Mouse (Mus musculus): ENCODE results near the gene Rpp25. TPM values are rescaled to one million over a fixed set of nuclear protein-coding genes. Genes with fewer than 3 reads are reported as not detected.
A peak's percentile ranks its signal among the peaks of the same experiment; 100 is the strongest.

The Rpp25 gene
- total RNA-seq, 2 experiments from 2014 or later: not detected

DNA sequence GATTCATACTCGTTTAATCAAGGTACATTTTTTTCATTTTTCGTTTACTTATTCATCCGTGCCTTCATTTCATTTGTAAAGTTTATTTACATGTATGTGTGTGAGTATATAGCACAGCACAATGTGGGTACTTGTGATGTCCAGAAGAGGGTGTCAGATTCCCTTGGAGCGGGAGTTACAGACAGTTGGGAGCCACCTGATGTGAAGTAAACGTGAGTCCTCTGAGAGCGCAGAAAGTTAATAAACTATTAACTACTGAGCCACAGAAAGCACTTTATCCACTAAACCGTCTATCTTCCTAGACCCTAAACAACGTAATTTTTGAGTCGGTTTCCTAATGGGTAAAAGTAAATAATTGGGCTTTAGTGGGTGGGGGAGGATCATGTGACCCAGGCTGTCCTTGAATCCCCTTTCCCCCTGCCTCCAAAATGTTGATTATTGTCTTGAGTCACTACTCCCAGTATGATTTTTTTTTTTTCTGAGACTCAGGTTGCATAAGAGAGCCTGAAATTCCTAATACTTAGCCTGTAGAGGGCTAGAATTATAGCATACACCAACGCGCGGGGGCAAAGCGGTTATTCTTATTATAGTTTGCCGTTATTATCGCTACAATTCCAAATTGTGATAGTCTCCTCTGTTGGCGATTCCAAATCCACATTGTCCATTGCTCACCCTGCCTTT is 16.7 kb downstream of the Rpp25 start:
- ATAC-seq (replicated peaks; ENCODE audit: low FRiP score, poor library complexity, severe bottlenecking): peak; percentile 9; the same call in 1 of the 2 replicates

DNA sequence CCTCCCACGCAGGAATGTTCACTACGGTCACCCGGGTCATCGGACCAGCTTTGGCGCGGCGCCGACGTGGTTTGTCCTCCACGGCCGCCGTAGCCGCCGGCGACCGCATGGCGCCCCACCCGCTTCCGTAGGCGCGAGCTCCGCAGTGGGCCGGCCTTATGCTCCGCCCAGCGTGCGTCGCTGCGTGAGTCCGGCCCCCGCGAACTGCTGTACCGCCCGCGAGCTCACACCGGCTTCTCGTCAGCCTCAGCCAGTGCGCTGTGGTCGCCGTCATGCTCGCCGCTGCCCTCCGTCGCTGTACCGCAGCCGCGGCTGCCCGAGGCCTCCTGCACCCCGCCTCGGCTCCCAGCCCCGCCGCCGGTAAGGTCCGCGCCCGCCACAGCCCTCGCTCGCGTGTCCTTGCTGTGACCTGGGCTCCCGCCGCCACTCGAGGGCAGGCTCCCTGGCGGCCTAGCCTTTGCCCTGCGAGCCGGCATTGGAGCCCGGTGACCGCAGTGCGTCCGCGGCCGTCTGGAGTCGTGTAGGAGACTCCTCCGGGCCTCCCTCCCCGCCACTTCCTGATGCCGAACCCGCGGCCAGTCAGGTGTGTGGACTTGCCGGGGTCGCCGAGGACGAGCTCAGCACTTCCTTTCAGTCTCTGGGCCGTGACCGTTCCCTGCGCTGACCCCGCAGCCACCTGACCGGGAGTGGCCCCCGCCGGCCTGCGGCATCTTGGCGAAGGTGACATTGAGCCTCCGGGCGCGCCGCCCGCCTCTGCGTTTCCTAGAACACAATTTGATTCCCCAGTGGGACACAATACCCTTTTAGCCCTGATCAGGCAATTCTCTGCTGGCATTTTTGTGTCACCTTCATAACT is 17.5 kb downstream of the Rpp25 start, which contains the start of gene Cox5a:
Gene Cox5a, plus strand, starts transcription at position 219 of the 856 bp plus-strand sequence.
- ATAC-seq (replicated peaks; ENCODE audit: low FRiP score, poor library complexity, severe bottlenecking): peak; percentile 91

DNA sequence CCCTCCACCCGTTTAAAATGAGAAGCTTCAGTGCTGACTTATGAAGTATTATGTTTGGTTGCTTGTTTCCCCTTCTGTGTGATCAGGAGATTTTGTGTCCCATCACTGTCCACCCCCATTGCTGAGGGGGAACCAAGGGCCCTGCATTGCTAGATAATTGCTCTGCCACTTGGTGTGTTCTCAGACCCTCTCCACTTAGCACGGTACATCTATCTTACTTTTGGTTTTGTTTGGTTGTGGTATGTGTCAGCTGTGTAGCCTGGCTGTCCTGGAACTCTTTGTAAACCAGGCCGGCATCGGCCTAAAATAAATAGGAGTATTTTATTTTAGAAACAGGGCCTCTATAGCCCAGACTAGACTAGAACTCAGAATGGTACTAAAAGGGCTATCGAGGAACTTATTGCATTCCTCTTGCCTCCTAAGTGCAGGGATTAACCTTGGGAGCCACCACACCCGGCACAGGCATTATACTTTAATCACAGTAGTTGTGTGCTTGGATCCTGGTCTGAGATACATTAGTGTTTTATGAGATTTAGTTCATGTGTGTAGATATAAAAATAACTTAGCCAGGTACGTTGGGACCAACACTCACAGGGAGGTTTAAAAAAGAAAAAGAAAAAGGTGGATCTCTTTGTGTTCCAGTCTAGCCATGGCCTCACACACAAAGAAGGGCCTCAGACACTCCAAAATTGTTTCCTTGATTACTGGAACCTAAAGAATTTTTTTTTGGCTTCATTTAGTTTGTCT is 18.5 kb downstream of the Rpp25 start:
- no peak for ATAC-seq (replicated peaks; ENCODE audit: low FRiP score, poor library complexity, severe bottlenecking)

DNA sequence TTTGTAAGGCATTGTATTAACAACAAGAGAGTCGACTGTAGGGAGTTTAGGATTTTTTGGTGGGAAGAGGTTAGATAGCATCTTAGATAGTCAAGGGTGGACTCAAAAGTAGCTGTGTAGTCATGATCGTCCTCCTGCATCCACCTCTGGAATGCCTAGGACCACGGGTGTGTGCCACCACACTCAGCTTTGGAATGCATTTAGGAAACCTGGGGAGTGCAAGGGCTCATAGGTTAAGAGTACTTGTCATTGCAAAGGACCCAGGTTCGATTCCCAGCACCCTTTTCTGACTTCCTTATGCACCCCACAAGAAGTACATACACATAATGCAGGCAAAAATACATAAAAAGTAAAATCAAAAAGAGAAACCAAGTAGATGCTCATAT is 19.0 kb downstream of the Rpp25 start:
- no peak for ATAC-seq (replicated peaks; ENCODE audit: low FRiP score, poor library complexity, severe bottlenecking)

DNA sequence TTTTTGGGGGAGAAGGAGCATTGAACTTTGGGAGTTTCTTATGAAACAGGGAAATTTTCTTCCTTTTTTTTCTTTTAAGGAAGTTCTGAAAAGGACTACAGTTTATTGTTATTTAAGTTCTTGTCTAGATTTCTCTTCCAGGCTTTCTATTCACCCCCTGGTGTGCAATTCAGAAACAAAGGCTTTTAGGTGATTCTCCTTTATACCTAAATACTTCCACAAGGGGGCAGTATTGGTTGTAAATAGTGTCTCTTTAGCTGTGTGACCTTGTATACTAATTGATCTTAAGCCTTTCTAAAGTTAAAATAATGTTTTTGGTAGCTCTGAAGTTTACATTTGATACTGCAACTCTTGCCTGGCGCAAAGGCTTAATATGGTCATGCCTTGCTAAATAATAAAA is 19.9 kb downstream of the Rpp25 start:
- 0 out of 2 replicates have a peak, but pooled peaks have one; percentile 46 for ATAC-seq (replicated peaks; ENCODE audit: low FRiP score, poor library complexity, severe bottlenecking)

DNA sequence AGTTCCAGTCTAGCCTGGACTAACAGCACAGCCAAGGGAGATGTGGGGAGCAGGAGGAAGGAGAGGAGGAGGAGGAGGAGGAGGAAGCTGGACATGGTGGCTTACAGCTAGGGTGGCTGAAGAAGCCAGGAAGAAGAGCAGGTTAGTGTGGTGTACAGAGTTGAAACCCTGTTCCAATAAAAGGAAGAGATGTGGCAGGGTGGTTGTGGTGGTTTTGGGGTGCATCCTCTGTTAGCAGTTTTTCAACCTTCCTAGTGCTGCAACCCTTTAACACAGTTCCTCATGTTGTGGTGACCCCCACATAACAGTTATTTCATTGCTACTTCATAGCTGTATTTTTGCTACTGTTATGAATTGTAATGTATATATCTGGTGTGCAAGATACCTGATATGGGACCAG is 20.6 kb downstream of the Rpp25 start:
- no peak for ATAC-seq (replicated peaks; ENCODE audit: low FRiP score, poor library complexity, severe bottlenecking)

DNA sequence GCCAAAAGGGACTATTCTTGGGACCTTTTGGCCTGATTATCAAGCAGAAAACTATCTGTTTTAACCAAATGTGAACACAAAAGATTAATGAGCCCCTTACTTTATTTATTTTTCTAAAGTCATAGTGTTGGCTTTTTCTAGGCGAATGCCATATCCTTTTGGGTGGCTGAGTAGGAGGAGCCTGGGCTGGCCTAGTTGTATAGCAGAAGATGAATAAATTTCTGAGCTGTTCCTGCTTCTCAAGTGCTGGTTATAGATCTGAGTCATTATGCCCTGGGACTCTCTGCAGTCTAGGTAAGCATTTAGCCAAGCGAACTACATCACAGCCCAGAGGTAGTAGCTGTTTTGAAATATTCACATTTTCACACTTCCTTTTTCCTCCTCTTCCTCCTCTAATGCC is 21.7 kb downstream of the Rpp25 start:
- ATAC-seq (replicated peaks; ENCODE audit: low FRiP score, poor library complexity, severe bottlenecking): no peak

DNA sequence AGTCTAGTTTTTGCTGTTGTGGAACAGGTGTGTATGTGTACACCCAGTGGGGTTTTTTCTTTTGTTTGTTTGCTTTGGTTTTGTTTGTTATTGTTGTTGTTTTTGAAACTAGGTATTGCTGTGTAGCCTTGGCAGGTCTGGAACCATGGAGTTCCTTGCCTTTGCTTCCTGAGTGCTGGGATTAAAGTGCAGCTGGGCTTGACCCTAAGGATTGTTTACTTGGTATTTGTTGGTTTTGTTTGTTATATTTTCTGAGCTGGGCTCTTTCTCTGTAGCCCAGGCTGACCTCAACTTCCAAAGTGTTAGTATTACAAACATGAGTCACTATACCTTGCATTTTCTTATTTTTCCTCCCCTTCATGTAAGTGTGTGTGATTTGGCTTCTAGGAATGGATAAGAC is 22.6 kb downstream of the Rpp25 start:
- ATAC-seq (replicated peaks; ENCODE audit: low FRiP score, poor library complexity, severe bottlenecking): no peak

DNA sequence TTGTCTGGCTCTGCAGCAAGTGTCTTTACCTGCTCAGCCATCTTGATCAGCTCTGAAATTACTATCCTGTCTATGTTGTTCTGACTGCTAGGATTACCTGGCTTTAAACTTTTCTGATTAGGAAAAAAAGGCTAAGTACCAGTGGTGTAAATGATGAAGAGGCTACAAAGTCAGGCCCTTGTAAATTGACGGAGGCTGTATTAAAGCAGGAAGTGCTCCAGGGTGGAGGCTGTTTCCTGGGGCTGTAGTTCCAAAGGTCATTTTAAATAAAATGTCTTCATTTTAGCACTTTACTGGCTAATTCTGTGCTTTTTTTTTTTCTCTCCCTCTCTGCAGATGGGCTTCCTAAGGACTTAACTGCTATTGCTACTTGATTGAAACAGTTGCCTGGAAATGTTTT is 28.1 kb downstream of the Rpp25 start:
- ATAC-seq (replicated peaks; ENCODE audit: low FRiP score, poor library complexity, severe bottlenecking): no peak

DNA sequence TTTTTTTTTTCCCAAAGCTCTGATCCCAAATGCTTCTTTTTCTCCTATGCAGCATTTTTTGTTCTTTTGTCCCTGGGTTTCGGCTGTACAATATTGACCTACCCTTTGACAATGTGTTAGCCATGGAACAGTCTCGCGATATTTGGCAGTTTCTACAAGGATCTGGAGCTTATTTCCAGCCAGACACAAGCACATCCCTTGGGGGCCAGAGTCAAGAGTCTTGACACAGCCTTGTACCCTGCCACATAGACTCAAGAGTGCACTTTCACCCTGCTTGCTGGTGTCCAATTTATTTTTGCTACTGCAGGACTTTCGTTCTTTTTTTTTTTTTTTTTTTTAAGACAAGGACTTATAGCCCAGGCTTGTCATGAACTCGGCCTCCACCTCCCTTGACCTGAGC is 32.5 kb downstream of the Rpp25 start:
- no peak for ATAC-seq (replicated peaks; ENCODE audit: low FRiP score, poor library complexity, severe bottlenecking)

DNA sequence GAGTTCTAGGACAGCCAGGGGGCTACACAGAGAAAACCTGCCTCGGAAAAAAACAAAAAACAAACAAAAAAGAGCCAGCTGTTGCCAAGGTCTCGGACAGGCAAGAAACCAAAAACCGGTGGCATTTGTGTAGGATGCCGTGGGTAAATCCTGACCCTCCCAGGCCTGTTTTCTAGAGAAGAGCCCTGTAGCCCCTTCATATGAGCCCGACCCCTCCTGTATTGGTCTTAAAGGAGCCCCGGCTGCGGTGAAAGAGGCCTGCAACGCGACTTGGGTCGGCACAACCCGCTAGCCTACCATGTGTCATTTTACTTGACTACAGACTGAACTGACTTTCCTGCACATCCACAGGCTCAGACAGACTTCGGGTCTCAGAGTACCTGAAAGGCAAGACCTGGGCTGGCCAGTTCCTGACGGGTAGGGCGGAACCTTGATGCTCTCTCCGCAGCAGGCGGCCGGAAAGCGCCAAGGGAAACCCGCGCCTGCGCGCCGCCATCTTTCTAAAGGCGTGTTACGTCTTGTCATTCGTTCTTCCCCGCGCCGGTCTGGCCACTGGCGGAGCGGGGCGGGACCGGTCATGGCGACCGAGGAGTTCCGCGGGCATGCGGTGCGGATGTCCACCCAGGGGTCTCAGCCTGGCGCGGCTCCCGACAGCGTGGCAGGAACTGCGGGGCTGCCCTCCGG is 33.4 kb downstream of the Rpp25 start, which contains the start of gene Fam219b:
Gene Fam219b, plus strand, starts transcription at position 485 of the 684 bp plus-strand sequence.
- peak; percentile 94 for ATAC-seq (replicated peaks; ENCODE audit: low FRiP score, poor library complexity, severe bottlenecking)

DNA sequence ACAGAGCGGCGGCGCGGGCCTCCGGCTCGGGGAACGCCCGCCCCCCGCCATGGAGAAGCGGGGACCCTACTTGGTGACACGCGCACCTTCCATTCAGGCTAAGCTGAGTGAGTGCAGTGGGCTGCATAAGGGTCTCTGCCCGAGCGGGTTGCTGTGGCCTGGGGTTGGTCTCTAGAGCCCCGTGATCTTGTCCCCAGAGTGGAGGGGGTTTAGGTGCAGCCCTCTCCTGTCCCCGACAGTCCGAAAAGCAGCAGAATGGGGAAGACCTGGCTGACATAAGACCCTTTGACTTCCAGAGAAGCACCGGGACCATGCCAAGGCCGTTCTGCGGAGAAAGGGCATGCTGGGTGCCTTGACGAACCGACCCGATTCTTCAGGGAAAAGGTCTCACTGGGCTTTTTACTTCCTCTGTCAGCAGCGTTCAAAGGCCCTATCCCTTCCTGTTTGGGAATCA is 33.9 kb downstream of the Rpp25 start:
- ATAC-seq (replicated peaks; ENCODE audit: low FRiP score, poor library complexity, severe bottlenecking): no peak

DNA sequence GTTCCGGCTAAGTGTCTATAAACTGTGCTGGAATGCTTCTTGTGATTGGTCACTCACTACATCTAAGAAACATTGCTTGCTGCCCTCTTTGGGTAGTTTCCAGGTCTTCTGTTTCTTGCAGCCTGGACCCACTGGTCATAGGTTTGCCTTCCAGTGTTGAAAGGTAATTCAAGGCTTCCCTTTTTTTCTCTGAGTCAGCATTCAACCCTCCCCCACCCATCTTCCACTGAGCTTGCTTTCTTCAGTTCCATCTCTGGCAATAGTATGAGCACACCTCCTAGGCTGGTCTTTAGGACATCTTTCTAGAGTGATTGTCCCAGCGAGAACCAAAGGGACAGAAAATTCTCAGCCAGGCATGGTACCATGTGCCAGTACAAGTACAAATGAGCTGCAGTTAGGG is 35.7 kb downstream of the Rpp25 start:
- no peak for ATAC-seq (replicated peaks; ENCODE audit: low FRiP score, poor library complexity, severe bottlenecking)

DNA sequence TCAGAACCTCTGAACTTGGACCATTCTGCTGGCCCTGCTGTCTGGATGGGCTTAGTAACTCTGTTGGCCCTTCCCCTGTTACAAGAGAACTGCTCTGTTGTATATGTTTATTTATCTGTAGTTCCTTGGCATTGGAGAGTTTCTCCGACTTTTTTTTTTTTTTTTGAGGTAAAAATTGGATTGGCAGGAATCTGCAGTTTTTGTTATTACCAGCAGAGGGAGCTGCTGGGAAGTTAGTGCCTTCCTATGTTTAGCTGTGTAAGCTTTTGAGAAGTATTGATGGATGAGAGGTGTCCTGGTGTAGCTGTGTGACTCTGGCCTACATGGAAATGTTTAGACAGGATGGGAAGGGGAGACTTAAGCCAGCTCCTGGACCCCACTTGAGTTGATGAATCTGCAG is 37.5 kb downstream of the Rpp25 start:
- peak; percentile 27; the same call in 1 of the 2 replicates for ATAC-seq (replicated peaks; ENCODE audit: low FRiP score, poor library complexity, severe bottlenecking)

DNA sequence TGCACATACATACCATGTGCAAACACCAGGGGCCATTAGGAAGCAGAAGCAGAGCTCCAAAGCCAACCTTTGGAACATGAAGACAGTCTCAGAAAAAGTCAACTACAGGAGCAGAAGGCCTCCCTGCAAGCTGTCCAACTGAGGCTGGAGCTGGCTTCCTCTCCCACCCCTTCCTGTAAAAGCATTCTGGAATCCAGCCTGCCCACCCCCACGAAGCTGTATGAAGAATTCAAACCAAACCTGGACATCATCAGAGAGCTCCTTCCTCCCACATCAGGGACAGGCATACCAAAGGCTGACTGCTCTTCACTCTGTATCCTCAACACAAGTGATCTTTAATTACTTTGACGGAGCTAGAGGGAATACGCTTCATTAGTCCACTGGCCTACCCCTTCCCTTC is 40.1 kb downstream of the Rpp25 start:
- no peak for ATAC-seq (replicated peaks; ENCODE audit: low FRiP score, poor library complexity, severe bottlenecking)

DNA sequence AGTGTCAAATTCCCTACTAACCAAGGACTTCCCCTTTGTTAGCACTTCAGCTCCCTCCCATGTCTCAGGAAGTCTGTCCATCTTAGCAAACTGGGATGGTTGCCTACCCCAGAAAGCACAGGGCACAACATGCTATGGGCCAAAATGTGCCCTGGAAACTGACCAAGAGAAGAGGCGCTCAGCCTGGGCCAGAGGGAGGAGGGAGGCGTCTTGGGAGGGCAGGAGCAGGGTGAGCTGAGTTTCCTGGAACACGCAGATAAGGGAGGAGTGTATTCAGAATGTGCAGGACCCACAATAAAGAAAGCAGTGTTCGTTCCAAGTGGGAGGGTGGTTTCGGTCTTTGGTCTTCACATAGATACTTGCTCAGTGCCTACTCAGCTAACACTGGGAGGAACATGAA is 43.5 kb downstream of the Rpp25 start:
- peak; percentile 61; the same call in 1 of the 2 replicates for ATAC-seq (replicated peaks; ENCODE audit: low FRiP score, poor library complexity, severe bottlenecking)

DNA sequence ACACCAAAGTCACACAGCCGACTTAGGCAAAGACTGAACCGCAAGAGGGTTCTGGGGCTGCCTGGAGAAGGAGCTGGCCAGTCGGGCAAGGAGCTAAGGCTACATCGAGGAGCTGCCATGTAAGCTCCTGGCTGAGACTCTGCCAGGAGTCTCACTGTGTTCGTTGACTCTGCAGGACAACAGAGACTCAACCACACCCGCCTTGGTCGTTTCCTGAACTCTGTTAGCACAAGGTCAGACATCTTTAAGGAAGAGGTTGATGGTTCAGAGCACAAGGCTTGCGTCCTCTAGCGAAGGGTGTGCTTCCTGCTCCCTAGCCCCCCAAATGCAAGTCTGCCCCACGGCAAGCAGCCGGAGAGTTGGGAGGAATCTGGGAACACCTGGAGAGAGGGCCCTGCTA is 44.0 kb downstream of the Rpp25 start:
- no peak for ATAC-seq (replicated peaks; ENCODE audit: low FRiP score, poor library complexity, severe bottlenecking)

DNA sequence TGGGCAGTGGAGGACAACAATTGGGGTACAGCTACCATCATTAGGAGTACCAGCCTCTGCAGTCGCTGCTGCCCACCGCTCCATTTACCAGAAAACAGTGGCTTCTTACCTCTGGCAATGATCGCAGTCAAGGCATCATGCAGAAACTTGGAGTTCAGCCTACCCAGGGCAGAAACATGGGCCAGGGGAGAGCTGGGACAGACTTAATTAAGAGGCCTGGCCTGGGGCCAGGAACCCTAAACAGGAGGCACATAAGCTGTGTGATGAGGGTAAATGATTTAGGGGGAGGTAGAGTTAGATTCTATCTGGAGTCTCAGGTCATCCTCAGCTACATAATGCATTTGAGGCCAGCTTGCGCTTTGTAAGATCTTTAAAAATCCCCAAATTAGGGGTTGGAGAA is 45.4 kb downstream of the Rpp25 start:
- no peak for ATAC-seq (replicated peaks; ENCODE audit: low FRiP score, poor library complexity, severe bottlenecking)

DNA sequence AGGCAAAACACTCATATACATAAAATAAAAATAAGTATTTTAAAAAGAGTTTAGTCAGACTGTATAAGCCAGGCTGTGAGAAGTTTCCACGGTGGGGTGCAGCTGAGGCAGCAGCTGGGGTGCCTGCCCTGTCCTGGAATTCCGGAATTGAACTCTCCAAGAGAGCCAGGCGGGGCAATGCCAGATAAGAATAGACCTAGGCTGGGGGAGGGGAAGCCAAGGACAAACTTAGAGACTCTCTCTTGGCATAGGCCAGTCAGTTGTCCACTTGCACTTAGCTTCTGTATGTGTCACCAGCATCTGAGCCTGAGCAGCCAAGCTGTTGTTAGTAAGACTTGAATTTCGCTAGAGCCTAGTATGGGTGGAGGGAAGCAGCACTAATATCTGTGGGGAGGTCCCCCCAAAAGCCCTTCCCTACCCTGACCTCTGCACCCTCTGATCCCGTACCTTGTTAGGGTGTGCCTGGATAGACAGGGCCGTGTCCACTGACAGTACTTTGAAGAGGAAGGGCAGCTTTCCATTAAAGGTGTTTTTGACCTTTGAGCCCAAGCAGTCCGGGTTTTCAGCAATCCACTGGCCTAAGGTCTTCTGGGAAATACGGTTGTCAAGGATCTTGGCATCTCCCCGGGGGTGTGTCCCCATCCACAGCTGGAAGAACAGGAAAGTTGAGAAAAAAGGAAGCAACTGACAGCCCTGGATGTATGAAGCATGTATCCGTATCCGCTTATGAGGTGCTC is 46.5 kb downstream of the Rpp25 start:
- no peak for ATAC-seq (replicated peaks; ENCODE audit: low FRiP score, poor library complexity, severe bottlenecking)

All from erythroblast, adult 5-6 weeks (primary cell).